Mouse (Mus musculus): ENCODE data around the gene Armcx2. TPM values are rescaled to one million over a fixed set of nuclear protein-coding genes. Genes with fewer than 3 reads are reported as not detected.

The Armcx2 gene
- polyA plus RNA-seq, 1 experiment from 2014 or later: 73.0 TPM

- Histone ChIP-seq H3K9ac (peak within 1 kb of the TSS; percentile 73), H3K27ac (peak within 1 kb of the TSS; percentile 73), H3K36me3 (replicated peaks; ENCODE audit: control insufficient read depth, insufficient read depth) (no peaks in the 10 kb centered on the region), H3K4me3 (replicated peaks; ENCODE audit: low read length) (peak within 1 kb of the TSS; percentile 58), H3K27me3 (ENCODE audit: control insufficient read depth, insufficient read depth, low read length) (peaks cover 8% of the 10 kb centered on the region; the same call in 1 of the 2 replicates), H3K9me3 (ENCODE audit: control insufficient read depth, low read length) (no peaks in the 10 kb centered on the region), H3K4me2 (replicated peaks) (peak within 1 kb of the TSS; percentile 52), H3K4me1 (replicated peaks; ENCODE audit: control insufficient read depth, insufficient read depth, low read length) (no peaks in the 10 kb centered on the region)
- peak; percentile 70 for DNase-seq (ENCODE audit: low spot score)
- peak; percentile 92 for ATAC-seq (ENCODE audit: low FRiP score)
- WGBS: 26% methylated on average over 44 of the region's 46 CpGs
These were observed 52.4 kb downstream of the Armcx2 start, which contains the start of gene Armcx3 for GRCm38 (mm10) chrX:134756434-134757292. Armcx3 (plus strand) TSS chrX:134756595.

Small RNA genes lying within 50 kb of the gene (microRNA-seq; reads per million reads assigned to microRNA genes)
- gene Mir7093: not detected

Other genes starting within 250 kb of the Armcx2 start
- 0.29 TPM in 1 of 2 replicates, not detected in the other for gene Btk, start 225.7 kb downstream of the Armcx2 start, polyA plus RNA-seq (2014; fragmentation: Nextera tagmentation; extraction: Ambion mirVana)
- 187 and 221 TPM in 2 replicates for gene Rpl36a, start 223.6 kb downstream of the Armcx2 start, polyA plus RNA-seq (2014; fragmentation: Nextera tagmentation; extraction: Ambion mirVana)
- 2.4 and 4.1 TPM in 2 replicates for gene Gla, start 208.1 kb downstream of the Armcx2 start, polyA plus RNA-seq (2014; fragmentation: Nextera tagmentation; extraction: Ambion mirVana)
- 90.2 and 102 TPM in 2 replicates for gene Hnrnph2, start 208.0 kb downstream of the Armcx2 start, polyA plus RNA-seq (2014; fragmentation: Nextera tagmentation; extraction: Ambion mirVana)
- 5.4 and 5.7 TPM in 2 replicates for gene Armcx4, start 122.7 kb downstream of the Armcx2 start, polyA plus RNA-seq (2014; fragmentation: Nextera tagmentation; extraction: Ambion mirVana)
- 71.9 and 81.9 TPM in 2 replicates for gene Armcx1, start 91.3 kb downstream of the Armcx2 start, polyA plus RNA-seq (2014; fragmentation: Nextera tagmentation; extraction: Ambion mirVana)
- gene Armcx6, start 57.8 kb downstream of the Armcx2 start, polyA plus RNA-seq (2014; fragmentation: Nextera tagmentation; extraction: Ambion mirVana): 38.5 and 40.4 TPM in 2 replicates
- 84.8 and 102 TPM in 2 replicates for gene Armcx3, start 52.6 kb downstream of the Armcx2 start, polyA plus RNA-seq (2014; fragmentation: Nextera tagmentation; extraction: Ambion mirVana)
- gene Nxf2, start 155.5 kb upstream of the Armcx2 start, polyA plus RNA-seq (2014; fragmentation: Nextera tagmentation; extraction: Ambion mirVana): 0.37 and 0.52 TPM in 2 replicates
- gene Zmat1, start 200.0 kb upstream of the Armcx2 start, polyA plus RNA-seq (2014; fragmentation: Nextera tagmentation; extraction: Ambion mirVana): 10.7 TPM in 2 replicates

Data from hindbrain, embryonic 14.5 days (tissue).